Comparison of ENCODE assay signal across 9 mouse cellular contexts in the genomic region with DNA sequence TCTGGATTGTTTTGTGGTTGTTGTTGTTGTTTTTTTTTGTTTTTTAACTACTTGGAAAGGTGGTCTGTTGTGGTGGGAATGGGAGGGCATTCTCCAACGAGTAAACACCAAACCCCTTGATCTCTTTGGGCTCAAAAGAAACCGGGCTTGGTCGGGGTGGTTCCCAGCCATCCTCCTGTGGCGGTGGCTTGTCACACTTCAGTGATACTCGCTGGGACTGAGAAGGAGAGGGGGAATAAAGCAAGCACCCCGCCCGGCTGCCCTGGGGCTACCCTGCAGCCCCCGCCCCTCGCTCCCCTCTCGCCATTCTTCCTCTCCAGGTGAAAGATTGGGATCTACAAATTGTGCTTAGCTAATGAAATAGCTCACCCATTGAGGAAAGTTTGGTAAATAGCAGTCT.
DNase-seq lines count a peak whose midpoint lies in the region; ATAC-seq lines count a peak whose summit lies in the region.
"Had no signal": no experiment of that assay in that cellular context is flagged by ENCODE, and none has a peak within 500 bp of the region (broad histone marks: within the 10 kb centered on the region; RNA-seq: fewer than 3 reads in every experiment).

No protein-coding gene starts in this region.

- DNase-seq in heart, postnatal 10 days, result no peak
- peak; percentile 8 for DNase-seq in R1 (ENCODE audit: low read depth, low spot score)
- DNase-seq in natural killer cell, adult 2 months (ENCODE audit: low spot score in 2 of 2), result no peak
- DNase-seq in right cerebral cortex, postnatal 25 days, result no peak
- DNase-seq in thymus, postnatal 4 days, result no peak

- no peaks in the 10 kb centered on the region for H3K36me3 ChIP-seq in heart, embryonic 14.5 days (ENCODE audit: control insufficient read depth, insufficient read depth, low read length)
- H3K36me3 ChIP-seq in forebrain, embryonic 16.5 days (ENCODE audit: control insufficient read depth, insufficient read depth), result no peaks in the 10 kb centered on the region
- H3K36me3 ChIP-seq in limb, embryonic 15.5 days, result no peaks in the 10 kb centered on the region

- H3K9me3 ChIP-seq in heart, embryonic 14.5 days (ENCODE audit: control insufficient read depth, low read length), result no peaks in the 10 kb centered on the region
- H3K9me3 ChIP-seq in forebrain, embryonic 16.5 days (ENCODE audit: control insufficient read depth, low read length), result no peaks in the 10 kb centered on the region
- no peaks in the 10 kb centered on the region for H3K9me3 ChIP-seq in limb, embryonic 15.5 days

- H3K27me3 ChIP-seq in heart, embryonic 14.5 days (ENCODE audit: control insufficient read depth, insufficient read depth, low read length), result peaks cover 45% of the 10 kb centered on the region
- H3K27me3 ChIP-seq in forebrain, embryonic 16.5 days (replicated peaks; ENCODE audit: control insufficient read depth, insufficient read depth, low read length), result peaks cover 13% of the 10 kb centered on the region
- peaks cover 33% of the 10 kb centered on the region for H3K27me3 ChIP-seq in limb, embryonic 15.5 days

- WGBS in heart, embryonic 14.5 days, result 7% methylated on average over 10 of the region's 10 CpGs
- 3% methylated on average over 10 of the region's 10 CpGs for WGBS in forebrain, embryonic 16.5 days
- 3% methylated on average over 10 of the region's 10 CpGs for WGBS in limb, embryonic 15.5 days

- no peak overlapping the region for H3K27ac ChIP-seq in heart, embryonic 14.5 days (replicated peaks in 1 of 2; ENCODE audit: control insufficient read depth in 1 of 2, insufficient read depth in 1 of 2, low read depth in 2 of 2, low read length in 2 of 2)
- H3K27ac ChIP-seq in forebrain, embryonic 16.5 days (ENCODE audit: low read length), result no peak overlapping the region
- H3K27ac ChIP-seq in limb, embryonic 15.5 days, result no peak overlapping the region
- H3K27ac ChIP-seq: macrophage had no signal

- intact Hi-C loops in heart, postnatal 10 days (cut with DNase I), result no loop called here

- H3K4me1 ChIP-seq in heart, embryonic 14.5 days (ENCODE audit: control insufficient read depth in 2 of 2, insufficient read depth in 2 of 2, low read length in 2 of 2), result peaks cover 0 to 11% of the 10 kb centered on the region in 2 experiments; a peak in 2 of 4 replicates
- peaks cover 12% of the 10 kb centered on the region for H3K4me1 ChIP-seq in forebrain, embryonic 16.5 days (replicated peaks; ENCODE audit: control insufficient read depth, insufficient read depth, low read length)
- H3K4me1 ChIP-seq in limb, embryonic 15.5 days, result peaks cover 13% of the 10 kb centered on the region

- peak overlapping the region; percentile 73 for H3K4me2 ChIP-seq in heart, embryonic 14.5 days (ENCODE audit: low read length)
- H3K4me2 ChIP-seq in forebrain, embryonic 16.5 days (ENCODE audit: low read length), result peak overlapping the region; percentile 52
- H3K4me2 ChIP-seq in limb, embryonic 15.5 days, result peak overlapping the region; percentile 42

- no peak overlapping the region for H3K9ac ChIP-seq in heart, embryonic 14.5 days (ENCODE audit: low read length)
- no peak overlapping the region; the same call in 1 of the 2 replicates for H3K9ac ChIP-seq in forebrain, embryonic 16.5 days (replicated peaks; ENCODE audit: low read depth, low read length)
- no peak overlapping the region for H3K9ac ChIP-seq in limb, embryonic 15.5 days

- peak overlapping the region in 1 of 2 experiments; percentile 37; a peak in 1 of 4 replicates for H3K4me3 ChIP-seq in heart, embryonic 14.5 days (ENCODE audit: control insufficient read depth in 1 of 2, insufficient read depth in 1 of 2, low read depth in 1 of 2, low read length in 2 of 2)
- H3K4me3 ChIP-seq in forebrain, embryonic 16.5 days (replicated peaks; ENCODE audit: low read length), result peak overlapping the region; percentile 29; the same call in 1 of the 2 replicates
- H3K4me3 ChIP-seq in limb, embryonic 15.5 days, result peak overlapping the region; percentile 1; the same call in 1 of the 2 replicates

- ATAC-seq in heart, embryonic 14.5 days (ENCODE audit: insufficient number of reproducible peaks, insufficient read depth, low FRiP score, low read depth), result no peak
- no peak for ATAC-seq in forebrain, embryonic 16.5 days
- ATAC-seq in limb, embryonic 15.5 days (ENCODE audit: insufficient number of reproducible peaks, low FRiP score, low TSS enrichment, low read depth), result no peak
